Mouse (Mus musculus): ENCODE measurements around the gene Nup98.

DNA sequence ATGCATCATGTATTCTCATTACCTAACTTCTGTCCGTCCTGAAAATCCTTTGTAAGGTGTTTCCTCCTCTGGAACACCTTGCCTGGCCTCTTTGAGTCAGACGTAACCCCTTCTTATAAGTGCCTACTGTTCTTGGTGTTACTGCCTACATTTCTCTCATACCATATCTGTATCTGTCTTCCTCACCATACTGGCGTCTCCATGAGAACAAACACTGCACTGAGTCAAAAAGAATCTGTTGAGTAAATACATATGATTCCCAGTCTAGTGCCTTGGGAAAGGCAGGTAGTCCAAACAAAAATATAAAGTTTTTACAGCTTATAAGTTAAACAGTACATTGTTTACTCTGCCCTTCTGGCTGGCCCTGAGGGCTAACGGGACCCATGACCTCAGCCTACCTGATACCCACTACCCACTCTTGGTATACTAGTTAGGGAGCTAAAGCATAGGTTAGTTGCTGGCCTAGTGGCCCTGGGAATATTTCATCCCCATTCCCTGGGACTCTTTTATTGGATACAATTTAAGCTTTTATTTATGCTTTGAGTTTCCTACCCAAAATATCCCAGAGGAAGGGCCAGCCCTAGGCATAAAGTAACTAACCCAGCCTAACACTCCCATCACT is 18.2 kb upstream of the Nup98 start:
- no peak for TF ChIP-seq CTCF (IDR thresholded peaks at IDR 0.05; ENCODE audit: control insufficient read depth, insufficient read depth, insufficient read length)
- no peak for TF ChIP-seq MAX (IDR thresholded peaks at IDR 0.05)
- TF ChIP-seq CEBPB (IDR thresholded peaks at IDR 0.05; ENCODE audit: low read depth): no peak
- TF ChIP-seq MYOD1 (IDR thresholded peaks at IDR 0.05; ENCODE audit: control insufficient read depth, insufficient read length, low read depth): no peak
- TF ChIP-seq USF1 (IDR thresholded peaks at IDR 0.05; ENCODE audit: low read depth): no peak
- TF ChIP-seq FOSL1 (IDR thresholded peaks at IDR 0.05; ENCODE audit: insufficient read depth, low read length, poor library complexity, severe bottlenecking): no peak
- TF ChIP-seq MYOG (IDR thresholded peaks at IDR 0.05; ENCODE audit: control insufficient read depth, extremely low read depth, insufficient read length): no peak

Measured in C2C12 (cell line).